Mouse (Mus musculus): ENCODE data around the gene Sp6. TPM values are rescaled to one million over a fixed set of nuclear protein-coding genes. Genes with fewer than 3 reads are reported as not detected.
A peak's percentile ranks its signal among the peaks of the same experiment; 100 is the strongest.

Gene Sp6
- 1 to 10 TPM; 2.3 to 3.1 TPM for total RNA-seq (2021)

GRCm38 (mm10) chr11:97013121-97013670, at the start of gene Sp6:
Sp6 (plus strand) TSS chr11:97013394.
- peak; percentile 24 to 53 for DNase-seq (ENCODE audit: extremely low spot score in 1 of 2, low spot score in 2 of 2)
- intact Hi-C loops (cut with DNase I), result no loop called here

GRCm38 (mm10) chr11:96963580-96963979, 49.6 kb upstream of the Sp6 start:
- peak; percentile 85 to 90 for DNase-seq (ENCODE audit: extremely low spot score in 1 of 2, low spot score in 2 of 2)

GRCm38 (mm10) chr11:96966172-96966571, 47.0 kb upstream of the Sp6 start:
- intact Hi-C loops (cut with DNase I), result loop anchor here (10.0 kb wide), 1 partner anchor 101 kb away; no protein-coding TSS in a partner anchor
- DNase-seq (ENCODE audit: extremely low spot score in 1 of 2, low spot score in 2 of 2), result no peak

More at GRCm38 (mm10) chr11:96963580-96963979, 49.6 kb upstream of the Sp6 start:
- intact Hi-C loops (cut with DNase I), result loop anchor here (2.0 to 10.0 kb wide), 2 partner anchors 47 to 99 kb away; partner anchors contain the start of gene Cdk5rap3

GRCm38 (mm10) chr11:96966914-96967543, 46.2 kb upstream of the Sp6 start:
- no peak for DNase-seq (ENCODE audit: extremely low spot score in 1 of 2, low spot score in 2 of 2)
- intact Hi-C loops (cut with DNase I), result loop anchor here (10.0 kb wide), 1 partner anchor 102 kb away; no protein-coding TSS in a partner anchor

- intact Hi-C loops (cut with DNase I), result loop anchor here (10.0 kb wide), 1 partner anchor 103 kb away; no protein-coding TSS in a partner anchor
- no peak for DNase-seq (ENCODE audit: extremely low spot score in 1 of 2, low spot score in 2 of 2)
Measured at GRCm38 (mm10) chr11:96967544-96968269, 45.5 kb upstream of the Sp6 start.

- no peak for DNase-seq (ENCODE audit: extremely low spot score in 1 of 2, low spot score in 2 of 2)
- intact Hi-C loops (cut with DNase I), result loop anchor here (10.0 kb wide), 1 partner anchor 104 kb away; no protein-coding TSS in a partner anchor
Measured at GRCm38 (mm10) chr11:96968476-96968875, 44.7 kb upstream of the Sp6 start.

GRCm38 (mm10) chr11:96969280-96969722, 43.9 kb upstream of the Sp6 start:
- no peak for DNase-seq (ENCODE audit: extremely low spot score in 1 of 2, low spot score in 2 of 2)
- intact Hi-C loops (cut with DNase I), result loop anchor here (10.0 kb wide), 1 partner anchor 104 kb away; no protein-coding TSS in a partner anchor

GRCm38 (mm10) chr11:96969746-96970145, 43.4 kb upstream of the Sp6 start:
- intact Hi-C loops (cut with DNase I), result loop anchor here (10.0 kb wide), 1 partner anchor 105 kb away; no protein-coding TSS in a partner anchor
- peak; percentile 54 to 66 for DNase-seq (ENCODE audit: extremely low spot score in 1 of 2, low spot score in 2 of 2)

- no peak for DNase-seq (ENCODE audit: extremely low spot score in 1 of 2, low spot score in 2 of 2)
- intact Hi-C loops (cut with DNase I), result no loop called here
Measured at GRCm38 (mm10) chr11:96970341-96970740, 42.9 kb upstream of the Sp6 start.

GRCm38 (mm10) chr11:96972906-96973305, 40.3 kb upstream of the Sp6 start:
- DNase-seq (ENCODE audit: extremely low spot score in 1 of 2, low spot score in 2 of 2), result no peak
- intact Hi-C loops (cut with DNase I), result no loop called here

- intact Hi-C loops (cut with DNase I), result no loop called here
- no peak for DNase-seq (ENCODE audit: extremely low spot score in 1 of 2, low spot score in 2 of 2)
Measured at GRCm38 (mm10) chr11:96973426-96973964, 39.7 kb upstream of the Sp6 start.

- no peak for DNase-seq (ENCODE audit: extremely low spot score in 1 of 2, low spot score in 2 of 2)
- intact Hi-C loops (cut with DNase I), result no loop called here
Measured at GRCm38 (mm10) chr11:96974813-96975212, 38.4 kb upstream of the Sp6 start.

- intact Hi-C loops (cut with DNase I), result no loop called here
- no peak for DNase-seq (ENCODE audit: extremely low spot score in 1 of 2, low spot score in 2 of 2)
Measured at GRCm38 (mm10) chr11:96975511-96976378, 37.4 kb upstream of the Sp6 start.

GRCm38 (mm10) chr11:96976379-96976687, 36.9 kb upstream of the Sp6 start:
- intact Hi-C loops (cut with DNase I), result no loop called here
- DNase-seq (ENCODE audit: extremely low spot score in 1 of 2, low spot score in 2 of 2), result no peak

- peak; percentile 60 to 93 for DNase-seq (ENCODE audit: extremely low spot score in 1 of 2, low spot score in 2 of 2)
- intact Hi-C loops (cut with DNase I), result no loop called here
Measured at GRCm38 (mm10) chr11:96976911-96977591, 36.1 kb upstream of the Sp6 start.

- intact Hi-C loops (cut with DNase I), result no loop called here
- DNase-seq (ENCODE audit: extremely low spot score in 1 of 2, low spot score in 2 of 2), result peak; percentile 99 to 100
Measured at GRCm38 (mm10) chr11:96977606-96978400, 35.4 kb upstream of the Sp6 start.
